Mouse (Mus musculus): ENCODE measurements at regions not wholly inside any gene's neighbourhood (a gene's known extent, or its start where the extent isn't known, plus 50 kb on each side); places are given as distances from the start of the nearest gene placed in this dataset.

DNA sequence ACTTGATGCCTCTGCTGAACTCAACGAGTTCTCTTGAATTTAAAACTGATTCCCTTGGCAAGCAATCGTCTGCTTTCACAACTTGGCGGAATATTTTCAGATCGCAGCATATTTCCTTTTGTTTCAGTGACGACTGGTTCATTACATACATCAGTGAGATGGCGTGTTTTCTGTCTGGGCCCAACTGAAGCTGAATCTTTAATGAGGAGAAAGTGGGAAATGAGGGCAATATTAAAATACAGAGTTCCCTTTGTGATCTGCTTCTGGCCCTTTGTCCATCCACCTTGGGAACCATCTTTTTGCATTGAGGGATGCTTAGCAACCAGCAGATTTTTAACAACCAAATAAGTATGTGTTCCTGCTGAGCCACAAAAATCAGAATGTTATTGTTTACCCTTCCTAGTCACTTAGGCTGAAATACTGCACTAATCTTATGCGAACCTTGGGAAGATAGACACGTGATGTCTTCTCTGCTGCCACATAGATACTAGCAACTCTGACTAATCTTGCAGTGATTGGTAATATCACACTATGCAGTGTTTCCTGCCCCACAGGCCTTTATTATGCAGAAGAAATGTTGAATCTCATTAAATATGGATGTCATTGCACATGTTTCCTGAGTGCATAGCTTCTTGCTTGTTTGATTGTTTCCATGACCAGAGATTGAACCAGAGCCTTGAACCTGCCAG lies 267.8 kb upstream of the Atp2b1 start:
- no peak for TF ChIP-seq POLR2A (IDR thresholded peaks at IDR 0.05; ENCODE audit: extremely low read depth, insufficient read depth, low read length)
- TF ChIP-seq CTCF (IDR thresholded peaks at IDR 0.05; ENCODE audit: extremely low read depth, insufficient read depth, low read length) = no peak
- Histone ChIP-seq H3K4me3 (ENCODE audit: insufficient read depth, low read length) (no peak overlapping the region), H3K4me1 (ENCODE audit: control insufficient read depth, insufficient read depth, low read length) (no peaks in the 10 kb centered on the region), H3K27ac (ENCODE audit: insufficient read depth, low read length) (no peak overlapping the region)

DNA sequence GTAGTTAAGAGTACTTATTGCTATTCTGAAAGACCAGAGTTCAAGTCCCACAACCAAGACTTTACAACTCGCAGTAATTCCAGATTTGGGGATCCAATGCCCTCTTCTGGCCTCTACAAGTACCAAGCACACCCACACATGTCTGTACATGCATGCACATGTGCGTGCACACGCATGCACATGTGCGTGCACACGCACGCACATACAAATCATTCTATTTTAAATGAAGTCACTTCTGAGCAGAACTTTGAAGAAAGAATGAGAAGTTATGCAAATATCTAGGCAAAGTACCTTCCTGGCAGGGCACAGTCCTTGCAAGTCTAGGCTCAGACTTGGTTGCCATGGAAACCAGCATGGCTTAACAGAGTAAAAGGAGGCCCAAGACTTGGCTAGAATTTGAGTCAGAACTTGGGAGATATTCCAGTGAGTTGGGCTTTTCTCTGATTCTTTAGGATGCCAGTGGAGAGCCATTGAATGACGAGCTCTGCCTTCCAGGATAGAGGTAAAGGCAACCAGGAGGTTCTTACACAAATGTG lies 265.4 kb upstream of the Atp2b1 start:
- no peak for TF ChIP-seq POLR2A (IDR thresholded peaks at IDR 0.05; ENCODE audit: extremely low read depth, insufficient read depth, low read length)
- Histone ChIP-seq H3K27ac (ENCODE audit: insufficient read depth, low read length) (no peak overlapping the region), H3K4me1 (ENCODE audit: control insufficient read depth, insufficient read depth, low read length) (no peaks in the 10 kb centered on the region), H3K4me3 (ENCODE audit: insufficient read depth, low read length) (no peak overlapping the region)

DNA sequence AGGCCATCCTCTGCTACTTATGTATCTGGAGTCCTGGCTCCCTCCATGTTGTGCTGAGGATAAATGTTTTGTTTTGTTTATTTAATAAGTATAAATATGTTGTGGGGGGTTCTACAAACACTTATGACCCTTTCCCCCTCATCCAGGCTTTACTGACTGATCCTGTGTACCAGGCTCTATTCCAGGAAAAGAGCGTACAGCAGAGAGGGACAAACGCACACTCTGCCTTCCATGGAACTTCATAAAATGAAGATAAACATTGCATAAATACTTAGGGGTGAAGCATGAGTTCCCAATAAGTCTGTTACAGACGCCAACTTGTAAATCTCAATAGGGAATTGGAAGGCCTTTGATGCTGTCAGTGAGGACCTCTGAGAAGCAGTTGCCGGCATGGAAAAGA lies 263.7 kb upstream of the Atp2b1 start:
- no peak overlapping the region for H3K4me3 ChIP-seq (ENCODE audit: insufficient read depth, low read length)
- H3K4me1 ChIP-seq (ENCODE audit: control insufficient read depth, insufficient read depth, low read length) = no peaks in the 10 kb centered on the region
- TF ChIP-seq CTCF (IDR thresholded peaks at IDR 0.05; ENCODE audit: extremely low read depth, insufficient read depth, low read length) = no peak
- TF ChIP-seq POLR2A (IDR thresholded peaks at IDR 0.05; ENCODE audit: extremely low read depth, insufficient read depth, low read length) = no peak
- H3K27ac ChIP-seq (ENCODE audit: insufficient read depth, low read length) = no peak overlapping the region

DNA sequence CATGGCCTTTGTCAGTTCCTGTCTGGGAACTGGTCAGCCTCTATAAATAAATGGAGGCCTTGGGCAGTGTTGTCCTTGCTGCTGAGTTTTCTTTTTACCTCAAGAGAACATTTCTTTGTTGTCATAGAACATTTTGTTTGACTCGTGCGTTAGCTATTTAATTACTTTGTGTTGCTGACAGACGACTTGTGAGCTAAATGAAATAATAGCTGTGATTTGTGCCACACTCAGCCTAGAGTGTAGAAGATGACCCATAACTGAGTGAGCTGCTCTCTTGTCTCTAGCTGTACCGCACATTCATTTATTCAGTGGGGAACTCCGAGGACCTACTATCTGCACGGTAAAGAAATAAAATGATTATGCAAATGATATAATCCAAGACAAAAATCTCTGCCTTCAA lies 263.1 kb upstream of the Atp2b1 start:
- no peak overlapping the region for H3K27ac ChIP-seq (ENCODE audit: insufficient read depth, low read length)
- TF ChIP-seq CTCF (IDR thresholded peaks at IDR 0.05; ENCODE audit: extremely low read depth, insufficient read depth, low read length) (no peak), POLR2A (IDR thresholded peaks at IDR 0.05; ENCODE audit: extremely low read depth, insufficient read depth, low read length) (no peak)
- no peaks in the 10 kb centered on the region for H3K4me1 ChIP-seq (ENCODE audit: control insufficient read depth, insufficient read depth, low read length)
- H3K4me3 ChIP-seq (ENCODE audit: insufficient read depth, low read length) = no peak overlapping the region

DNA sequence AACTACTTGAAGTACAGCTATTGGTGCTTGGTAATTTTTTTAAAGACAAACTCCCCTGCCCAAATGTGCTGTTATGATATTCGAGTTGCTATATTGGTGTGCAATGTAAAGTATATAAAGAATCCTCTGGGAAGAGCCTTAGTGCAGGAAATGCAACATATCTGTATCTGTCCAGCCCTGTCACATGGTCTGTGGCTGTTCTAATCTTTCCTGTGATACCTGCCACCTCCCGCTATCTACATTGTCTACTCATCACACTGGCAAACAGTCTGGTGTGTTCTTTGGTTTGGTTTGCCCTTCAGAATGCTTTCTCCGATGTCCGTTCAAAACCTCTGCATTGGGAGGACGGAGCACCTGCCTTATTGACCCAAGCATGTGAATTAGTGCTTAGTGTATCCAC lies 262.6 kb upstream of the Atp2b1 start:
- H3K4me3 ChIP-seq (ENCODE audit: insufficient read depth, low read length) = no peak overlapping the region
- no peaks in the 10 kb centered on the region for H3K4me1 ChIP-seq (ENCODE audit: control insufficient read depth, insufficient read depth, low read length)
- no peak overlapping the region for H3K27ac ChIP-seq (ENCODE audit: insufficient read depth, low read length)
- TF ChIP-seq POLR2A (IDR thresholded peaks at IDR 0.05; ENCODE audit: extremely low read depth, insufficient read depth, low read length) (no peak), CTCF (IDR thresholded peaks at IDR 0.05; ENCODE audit: extremely low read depth, insufficient read depth, low read length) (no peak)

DNA sequence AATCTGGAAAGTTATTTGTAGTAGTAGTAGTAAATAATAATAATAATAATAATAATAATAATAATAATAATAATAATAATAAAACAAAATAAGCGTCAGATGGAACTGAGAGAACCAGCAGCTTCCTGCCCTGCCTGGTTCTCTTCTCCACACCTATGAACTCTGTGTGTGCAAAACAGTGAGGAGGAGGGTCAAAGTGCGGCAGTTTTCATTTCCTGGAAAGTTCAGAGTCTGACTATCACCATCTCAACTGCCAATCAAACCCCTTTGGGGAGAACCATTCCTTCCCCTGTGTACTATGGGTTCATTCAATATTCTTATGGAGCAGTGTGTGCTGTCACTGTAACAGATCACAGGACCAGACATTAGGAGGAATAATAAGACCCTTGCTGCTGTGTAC lies 262.1 kb upstream of the Atp2b1 start:
- Histone ChIP-seq H3K4me1 (ENCODE audit: control insufficient read depth, insufficient read depth, low read length) (no peaks in the 10 kb centered on the region), H3K27ac (ENCODE audit: insufficient read depth, low read length) (no peak overlapping the region), H3K4me3 (ENCODE audit: insufficient read depth, low read length) (no peak overlapping the region)
- no peak for TF ChIP-seq POLR2A (IDR thresholded peaks at IDR 0.05; ENCODE audit: extremely low read depth, insufficient read depth, low read length)
- TF ChIP-seq CTCF (IDR thresholded peaks at IDR 0.05; ENCODE audit: extremely low read depth, insufficient read depth, low read length) = no peak

DNA sequence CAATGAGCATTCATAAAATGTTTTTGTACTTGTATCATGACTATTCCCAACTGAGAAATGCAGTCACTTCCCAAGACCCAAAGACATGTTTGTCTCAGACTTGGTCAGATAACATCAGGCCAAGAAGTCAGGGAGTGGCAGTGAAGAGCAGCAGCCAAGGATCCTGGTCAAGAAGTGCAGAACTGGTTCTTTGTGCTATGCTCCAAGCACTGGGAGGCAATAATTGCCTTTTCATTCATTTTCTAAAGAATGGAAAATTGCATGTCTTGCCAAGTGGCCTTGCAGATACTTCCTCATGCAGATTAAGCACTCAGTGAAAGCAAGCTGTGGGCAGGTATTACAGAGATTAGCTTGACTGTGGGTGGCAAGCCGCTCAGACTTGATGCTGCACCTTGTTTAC lies 253.5 kb upstream of the Atp2b1 start:
- no peak overlapping the region for H3K27ac ChIP-seq (ENCODE audit: insufficient read depth, low read length)
- no peaks in the 10 kb centered on the region for H3K4me1 ChIP-seq (ENCODE audit: control insufficient read depth, insufficient read depth, low read length)
- no peak overlapping the region for H3K4me3 ChIP-seq (ENCODE audit: insufficient read depth, low read length)
- TF ChIP-seq CTCF (IDR thresholded peaks at IDR 0.05; ENCODE audit: extremely low read depth, insufficient read depth, low read length) (no peak), POLR2A (IDR thresholded peaks at IDR 0.05; ENCODE audit: extremely low read depth, insufficient read depth, low read length) (no peak)

DNA sequence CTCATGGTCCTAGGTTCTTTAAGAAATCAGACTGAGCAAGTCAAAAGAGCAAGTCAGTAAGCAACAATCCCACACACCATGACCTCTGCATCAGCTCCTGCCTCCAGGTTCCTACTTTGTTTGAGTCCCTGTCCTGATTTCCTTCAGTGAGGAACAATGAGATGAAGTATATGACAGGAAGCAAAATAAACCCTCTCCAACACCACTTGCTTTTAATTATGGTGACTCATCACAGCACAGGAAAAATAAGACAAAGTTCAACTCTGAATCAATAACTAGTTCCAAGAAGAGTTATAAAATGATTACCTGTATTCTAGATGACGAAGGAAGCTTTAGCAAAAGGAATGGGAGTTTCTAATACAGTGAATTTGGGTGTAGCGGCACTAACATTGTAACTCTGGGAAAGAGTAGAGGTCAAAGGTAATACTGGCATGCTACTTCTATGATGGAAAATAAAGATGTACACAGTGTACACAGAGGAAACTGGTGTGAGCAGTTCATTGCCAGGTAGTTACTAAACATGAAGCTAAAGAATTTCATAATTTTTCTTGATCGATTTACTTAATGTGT lies 248.2 kb upstream of the Atp2b1 start:
- H3K27ac ChIP-seq (ENCODE audit: insufficient read depth, low read length) = no peak overlapping the region
- no peak overlapping the region for H3K4me3 ChIP-seq (ENCODE audit: insufficient read depth, low read length)
- no peak for TF ChIP-seq CTCF (IDR thresholded peaks at IDR 0.05; ENCODE audit: extremely low read depth, insufficient read depth, low read length)
- TF ChIP-seq POLR2A (IDR thresholded peaks at IDR 0.05; ENCODE audit: extremely low read depth, insufficient read depth, low read length) = no peak
- H3K4me1 ChIP-seq (ENCODE audit: control insufficient read depth, insufficient read depth, low read length) = no peaks in the 10 kb centered on the region

DNA sequence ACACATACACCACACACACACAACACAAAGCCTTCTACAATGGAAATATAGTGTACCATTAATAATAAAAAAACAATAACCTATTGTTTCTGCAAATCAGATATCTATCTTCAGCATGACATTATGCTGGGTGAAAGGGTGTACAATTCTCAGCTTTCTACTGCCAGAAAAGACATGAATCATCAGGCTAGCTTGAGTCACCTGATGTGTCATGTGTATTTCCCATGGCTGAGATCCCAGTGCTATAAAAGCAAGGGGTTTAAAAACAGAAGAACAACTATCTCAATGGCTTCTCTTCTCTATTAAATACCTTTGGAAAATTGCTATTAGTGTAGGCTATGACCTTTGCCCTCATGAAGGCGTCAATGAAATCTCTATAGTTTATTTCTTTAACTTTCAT lies 246.5 kb upstream of the Atp2b1 start:
- Histone ChIP-seq H3K27ac (ENCODE audit: insufficient read depth, low read length) (no peak overlapping the region), H3K4me3 (ENCODE audit: insufficient read depth, low read length) (no peak overlapping the region), H3K4me1 (ENCODE audit: control insufficient read depth, insufficient read depth, low read length) (no peaks in the 10 kb centered on the region)
- TF ChIP-seq POLR2A (IDR thresholded peaks at IDR 0.05; ENCODE audit: extremely low read depth, insufficient read depth, low read length) = no peak

DNA sequence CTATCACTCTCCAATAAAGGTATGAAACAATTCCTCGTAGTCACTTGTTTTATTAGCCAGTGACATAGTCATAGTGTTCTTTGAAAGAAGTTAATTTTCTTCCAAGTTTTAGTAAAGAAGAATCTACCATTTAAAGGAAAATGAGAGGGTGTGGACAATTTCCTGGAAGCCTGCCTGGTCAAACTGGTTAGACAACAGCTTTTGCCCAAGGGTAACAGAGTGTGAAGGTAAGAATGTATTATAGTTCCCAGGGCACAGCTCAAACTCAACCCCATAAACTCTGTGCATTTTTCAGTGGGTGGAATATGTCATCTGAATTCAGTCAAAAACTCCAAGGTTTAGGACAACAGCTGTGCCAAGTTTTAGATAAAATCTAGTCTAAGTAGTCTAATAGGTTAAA lies 240.1 kb upstream of the Atp2b1 start:
- Histone ChIP-seq H3K27ac (ENCODE audit: insufficient read depth, low read length) (no peak overlapping the region), H3K4me1 (ENCODE audit: control insufficient read depth, insufficient read depth, low read length) (no peaks in the 10 kb centered on the region), H3K4me3 (ENCODE audit: insufficient read depth, low read length) (no peak overlapping the region)
- TF ChIP-seq POLR2A (IDR thresholded peaks at IDR 0.05; ENCODE audit: extremely low read depth, insufficient read depth, low read length) = no peak
- no peak for TF ChIP-seq CTCF (IDR thresholded peaks at IDR 0.05; ENCODE audit: extremely low read depth, insufficient read depth, low read length)
